Mouse (Mus musculus) gonadal fat pad, adult 2 months (tissue): ENCODE results near the gene Raet1e. TPM values are rescaled to one million over a fixed set of nuclear protein-coding genes. Genes with fewer than 3 reads are reported as not detected.
"Not testable (repeated sequence)": the region's sequence is repeated elsewhere in the genome, so short reads cannot be mapped to it uniquely, and the experiment has no call there.

Experiments
- DNase-seq: peaks from one replicate; pipeline ENCODE4 v3.0.0-alpha.2; 2012; ENCODE audit warnings: low read depth
- polyA plus RNA-seq: library from polyadenylated mRNA; depleted of rRNA; stranded (reverse); fragments of >200 nt; gene quantifications from 2 replicates; pipeline ENCODE4 v1.2.3, GENCODE M21; 2012; rRNA removed

The Raet1e gene
- 0.58 and 0.72 TPM in 2 replicates for polyA plus RNA-seq

- not testable (repeated sequence) for DNase-seq
These were observed at the start of gene Raet1e, which contains the start of gene H60b for GRCm38 (mm10) chr10:22158310-22158999. Gene Raet1e (plus strand): TSS chr10:22158569. Gene H60b (plus strand): TSS chr10:22158586.

GRCm38 (mm10) chr10:22140665-22141280 is 17.6 kb upstream of the Raet1e start:
- DNase-seq, result no peak

- peak; percentile 33 for DNase-seq
These were observed 16.2 kb upstream of the Raet1e start for GRCm38 (mm10) chr10:22142194-22142593.

GRCm38 (mm10) chr10:22142926-22143325 is 15.4 kb upstream of the Raet1e start:
- DNase-seq, result no peak

- DNase-seq, result no peak
These were observed 9.8 kb upstream of the Raet1e start for GRCm38 (mm10) chr10:22148441-22149072.

- DNase-seq, result no peak
These were observed 9.2 kb upstream of the Raet1e start, which contains the start of gene E030030I06Rik for GRCm38 (mm10) chr10:22149073-22149690. Gene E030030I06Rik (minus strand): TSS chr10:22149270.

- no peak for DNase-seq
These were observed 8.5 kb upstream of the Raet1e start for GRCm38 (mm10) chr10:22149691-22150465.

GRCm38 (mm10) chr10:22150593-22150992 is 7.8 kb upstream of the Raet1e start:
- DNase-seq, result no peak

- DNase-seq, result not testable (repeated sequence)
These were observed 7.1 kb upstream of the Raet1e start for GRCm38 (mm10) chr10:22151056-22151862.

GRCm38 (mm10) chr10:22151863-22152640 is 6.3 kb upstream of the Raet1e start:
- not testable (repeated sequence) for DNase-seq

- DNase-seq, result not testable (repeated sequence)
These were observed 5.2 kb upstream of the Raet1e start for GRCm38 (mm10) chr10:22153147-22153690.

GRCm38 (mm10) chr10:22154127-22154526 is 4.2 kb upstream of the Raet1e start:
- DNase-seq, result not testable (repeated sequence)

- DNase-seq, result no peak
These were observed 3.2 kb upstream of the Raet1e start for GRCm38 (mm10) chr10:22154871-22155799.

GRCm38 (mm10) chr10:22159131-22159561 is 777 bp downstream of the Raet1e start:
- no peak for DNase-seq

- DNase-seq, result no peak
These were observed 1.3 kb downstream of the Raet1e start for GRCm38 (mm10) chr10:22159581-22160140.

- not testable (repeated sequence) for DNase-seq
These were observed 4.9 kb downstream of the Raet1e start for GRCm38 (mm10) chr10:22163279-22163678.

GRCm38 (mm10) chr10:22163705-22164583 is 5.6 kb downstream of the Raet1e start:
- not testable (repeated sequence) for DNase-seq
